Mouse (Mus musculus): ENCODE measurements at regions not wholly inside any gene's neighbourhood (a gene's known extent, or its start where the extent isn't known, plus 50 kb on each side); places are given as distances from the start of the nearest gene placed in this dataset.

GRCm38 (mm10) chr11:19747097-19747972 lies 176.8 kb upstream of the Spred2 start:
- 57% methylated on average over 11 of the region's 11 CpGs for WGBS
- no peak for DNase-seq
- Histone ChIP-seq H3K79me2 (replicated peaks; ENCODE audit: control insufficient read depth, insufficient read depth, low read length) (no peaks in the 10 kb centered on the region), H3K9ac (ENCODE audit: low read depth, low read length) (no peak overlapping the region), H3K4me1 (ENCODE audit: control insufficient read depth, insufficient read depth, low read length) (no peaks in the 10 kb centered on the region; the same call in 1 of the 2 replicates), H3K4me3 (no peak overlapping the region), H3K27me3 (ENCODE audit: control insufficient read depth, insufficient read depth, low read length) (no peaks in the 10 kb centered on the region), H3K27ac (no peak overlapping the region), H3K36me3 (ENCODE audit: control insufficient read depth, insufficient read depth, low read length) (no peaks in the 10 kb centered on the region)
- no peak for TF ChIP-seq EP300 (IDR thresholded peaks at IDR 0.05; ENCODE audit: insufficient read depth, low read depth, low read length)
- TF ChIP-seq POLR2A (IDR thresholded peaks at IDR 0.05; ENCODE audit: insufficient read depth, low read depth, low read length), result no peak
- TF ChIP-seq CTCF (IDR thresholded peaks at IDR 0.05), result no peak
- intact Hi-C loops (cut with DNase I), result no loop called here

- WGBS, result 51% methylated on average over 14 of the region's 14 CpGs
- Histone ChIP-seq H3K4me1 (ENCODE audit: control insufficient read depth, insufficient read depth, low read length) (no peaks in the 10 kb centered on the region; the same call in 1 of the 2 replicates), H3K4me3 (no peak overlapping the region), H3K36me3 (ENCODE audit: control insufficient read depth, insufficient read depth, low read length) (no peaks in the 10 kb centered on the region), H3K27me3 (ENCODE audit: control insufficient read depth, insufficient read depth, low read length) (no peaks in the 10 kb centered on the region), H3K9ac (ENCODE audit: low read depth, low read length) (no peak overlapping the region), H3K79me2 (replicated peaks; ENCODE audit: control insufficient read depth, insufficient read depth, low read length) (no peaks in the 10 kb centered on the region), H3K27ac (no peak overlapping the region)
- TF ChIP-seq CTCF (IDR thresholded peaks at IDR 0.05) (no peak), EP300 (IDR thresholded peaks at IDR 0.05; ENCODE audit: insufficient read depth, low read depth, low read length) (no peak), POLR2A (IDR thresholded peaks at IDR 0.05; ENCODE audit: insufficient read depth, low read depth, low read length) (no peak)
- intact Hi-C loops (cut with DNase I), result no loop called here
- DNase-seq, result no peak
Observed at GRCm38 (mm10) chr11:19747973-19748559, 176.1 kb upstream of the Spred2 start.

DNA sequence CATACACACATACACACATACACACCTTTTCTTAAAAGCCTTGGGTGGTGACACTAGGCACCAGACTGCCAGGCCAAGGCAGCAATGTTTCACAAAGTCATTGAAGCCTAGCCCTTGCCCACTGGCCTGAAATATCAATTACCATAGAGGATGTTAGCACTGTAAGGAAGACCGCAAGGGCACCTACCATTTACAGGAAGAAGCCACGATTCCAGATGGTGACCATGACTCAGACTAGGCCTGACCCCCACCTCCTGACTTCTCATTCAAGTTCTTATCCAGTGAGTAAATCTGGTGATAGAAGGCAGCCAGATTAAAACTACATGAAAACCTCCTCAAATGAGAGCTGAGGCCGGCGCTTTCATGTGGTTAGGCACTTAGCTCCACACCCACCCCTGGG lies 165.3 kb upstream of the Spred2 start:
- 77% methylated on average over 4 of the region's 4 CpGs for WGBS

GRCm38 (mm10) chr11:19760861-19761693 lies 163.1 kb upstream of the Spred2 start:
- Histone ChIP-seq H3K36me3 (ENCODE audit: control insufficient read depth, insufficient read depth, low read length) (no peaks in the 10 kb centered on the region), H3K27ac (peak overlapping the region; percentile 16; the same call in 1 of the 2 replicates), H3K79me2 (replicated peaks; ENCODE audit: control insufficient read depth, insufficient read depth, low read length) (no peaks in the 10 kb centered on the region), H3K4me1 (ENCODE audit: control insufficient read depth, insufficient read depth, low read length) (no peaks in the 10 kb centered on the region; the same call in 1 of the 2 replicates), H3K4me3 (no peak overlapping the region), H3K27me3 (ENCODE audit: control insufficient read depth, insufficient read depth, low read length) (no peaks in the 10 kb centered on the region), H3K9ac (ENCODE audit: low read depth, low read length) (0 out of 2 replicates have a peak overlapping the region, but pooled peaks have one; percentile 36)
- intact Hi-C loops (cut with DNase I), result loop anchor here (5.0 to 10.0 kb wide), 4 partner anchors 734 to 1909 kb away; no protein-coding TSS in a partner anchor
- WGBS, result 16% methylated on average over 16 of the region's 16 CpGs
- TF ChIP-seq EP300 (IDR thresholded peaks at IDR 0.05; ENCODE audit: insufficient read depth, low read depth, low read length) (no peak), CTCF (IDR thresholded peaks at IDR 0.05) (peak; percentile 95)
- DNase-seq, result peak; percentile 45 to 49

More for the DNA sequence above, 165.3 kb upstream of the Spred2 start:
- Histone ChIP-seq H3K4me3 (no peak overlapping the region), H3K27ac (no peak overlapping the region), H3K4me1 (ENCODE audit: control insufficient read depth, insufficient read depth, low read length) (no peaks in the 10 kb centered on the region; the same call in 1 of the 2 replicates), H3K36me3 (ENCODE audit: control insufficient read depth, insufficient read depth, low read length) (no peaks in the 10 kb centered on the region), H3K79me2 (replicated peaks; ENCODE audit: control insufficient read depth, insufficient read depth, low read length) (no peaks in the 10 kb centered on the region), H3K9ac (ENCODE audit: low read depth, low read length) (no peak overlapping the region), H3K27me3 (ENCODE audit: control insufficient read depth, insufficient read depth, low read length) (no peaks in the 10 kb centered on the region)
- TF ChIP-seq CTCF (IDR thresholded peaks at IDR 0.05) (no peak), EP300 (IDR thresholded peaks at IDR 0.05; ENCODE audit: insufficient read depth, low read depth, low read length) (no peak), POLR2A (IDR thresholded peaks at IDR 0.05; ENCODE audit: insufficient read depth, low read depth, low read length) (no peak)
- no peak for DNase-seq
- intact Hi-C loops (cut with DNase I), result no loop called here

DNA sequence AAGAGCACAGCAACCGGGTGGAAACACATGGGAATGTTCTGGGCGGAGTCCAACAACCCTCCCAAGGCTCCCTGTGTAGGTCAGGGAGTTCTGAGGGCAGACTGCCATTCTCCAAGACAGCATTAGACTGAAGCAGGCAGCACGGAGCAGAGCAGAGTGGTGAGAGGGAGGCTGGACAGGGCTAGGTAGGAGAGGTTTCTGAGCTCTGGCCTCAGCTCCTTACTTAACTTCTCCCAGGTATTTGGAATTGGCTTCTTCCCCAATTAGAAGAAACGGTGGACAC lies 162.5 kb upstream of the Spred2 start:
- no peak for DNase-seq
- H3K9ac ChIP-seq (ENCODE audit: low read depth, low read length), result no peak overlapping the region
- H3K27me3 ChIP-seq (ENCODE audit: control insufficient read depth, insufficient read depth, low read length), result no peaks in the 10 kb centered on the region
- WGBS, result 37% methylated on average over 4 of the region's 4 CpGs
- H3K36me3 ChIP-seq (ENCODE audit: control insufficient read depth, insufficient read depth, low read length), result no peaks in the 10 kb centered on the region
- no peaks in the 10 kb centered on the region; the same call in 1 of the 2 replicates for H3K4me1 ChIP-seq (ENCODE audit: control insufficient read depth, insufficient read depth, low read length)
- no peak overlapping the region for H3K27ac ChIP-seq
- no peak for TF ChIP-seq POLR2A (IDR thresholded peaks at IDR 0.05; ENCODE audit: insufficient read depth, low read depth, low read length)
- TF ChIP-seq EP300 (IDR thresholded peaks at IDR 0.05; ENCODE audit: insufficient read depth, low read depth, low read length), result no peak
- TF ChIP-seq CTCF (IDR thresholded peaks at IDR 0.05), result no peak
- H3K79me2 ChIP-seq (replicated peaks; ENCODE audit: control insufficient read depth, insufficient read depth, low read length), result no peaks in the 10 kb centered on the region
- intact Hi-C loops (cut with DNase I), result loop anchor here (5.0 to 10.0 kb wide), 4 partner anchors 734 to 1909 kb away; no protein-coding TSS in a partner anchor
- H3K4me3 ChIP-seq, result no peak overlapping the region
